Mouse (Mus musculus): ENCODE data around the gene BC049715.
A peak's percentile ranks its signal among the peaks of the same experiment; 100 is the strongest.
"Not testable (repeated sequence)": the region's sequence is repeated elsewhere in the genome, so short reads cannot be mapped to it uniquely, and the experiment has no call there.

The BC049715 gene

GRCm38 (mm10) chr6:136848971-136849370 is 21.5 kb downstream of the BC049715 start:
- no peak for DNase-seq (ENCODE audit: low read depth, low spot score)

- DNase-seq (ENCODE audit: low read depth, low spot score): no peak
Observed at GRCm38 (mm10) chr6:136850267-136850666, 22.8 kb downstream of the BC049715 start.

- no peak for DNase-seq (ENCODE audit: low read depth, low spot score)
Observed at GRCm38 (mm10) chr6:136852348-136852747, 24.9 kb downstream of the BC049715 start.

GRCm38 (mm10) chr6:136852762-136853161 is 25.3 kb downstream of the BC049715 start:
- DNase-seq (ENCODE audit: low read depth, low spot score): no peak

- no peak for DNase-seq (ENCODE audit: low read depth, low spot score)
Observed at GRCm38 (mm10) chr6:136854361-136854781, 26.9 kb downstream of the BC049715 start.

GRCm38 (mm10) chr6:136855183-136855582 is 27.8 kb downstream of the BC049715 start:
- no peak for DNase-seq (ENCODE audit: low read depth, low spot score)

GRCm38 (mm10) chr6:136856071-136856636 is 28.7 kb downstream of the BC049715 start:
- DNase-seq (ENCODE audit: low read depth, low spot score): no peak

- DNase-seq (ENCODE audit: low read depth, low spot score): no peak
Observed at GRCm38 (mm10) chr6:136857186-136857872, 29.9 kb downstream of the BC049715 start, which contains the start of gene Art4. TSS of gene Art4 (minus strand) at chr6:136857733.

- no peak for DNase-seq (ENCODE audit: low read depth, low spot score)
Observed at GRCm38 (mm10) chr6:136857873-136858260, 30.4 kb downstream of the BC049715 start.

- no peak for DNase-seq (ENCODE audit: low read depth, low spot score)
Observed at GRCm38 (mm10) chr6:136858420-136858819, 31.0 kb downstream of the BC049715 start.

- DNase-seq (ENCODE audit: low read depth, low spot score): peak; percentile 61
Observed at GRCm38 (mm10) chr6:136861020-136861419, 33.6 kb downstream of the BC049715 start.

- no peak for DNase-seq (ENCODE audit: low read depth, low spot score)
Observed at GRCm38 (mm10) chr6:136865360-136865759, 37.9 kb downstream of the BC049715 start.

GRCm38 (mm10) chr6:136866150-136866549 is 38.7 kb downstream of the BC049715 start:
- DNase-seq (ENCODE audit: low read depth, low spot score): no peak

- no peak for DNase-seq (ENCODE audit: low read depth, low spot score)
Observed at GRCm38 (mm10) chr6:136868921-136869320, 41.5 kb downstream of the BC049715 start.

GRCm38 (mm10) chr6:136874599-136874998 is 47.2 kb downstream of the BC049715 start:
- no peak for DNase-seq (ENCODE audit: low read depth, low spot score)

- no peak for DNase-seq (ENCODE audit: low read depth, low spot score)
Observed at GRCm38 (mm10) chr6:136875670-136876069, 48.2 kb downstream of the BC049715 start, which contains the start of gene Mgp. TSS of gene Mgp (minus strand) at chr6:136875823.

GRCm38 (mm10) chr6:136881678-136882077 is 54.3 kb downstream of the BC049715 start:
- DNase-seq (ENCODE audit: low read depth, low spot score): no peak

- no peak for DNase-seq (ENCODE audit: low read depth, low spot score)
Observed at GRCm38 (mm10) chr6:136883431-136883915, 56.0 kb downstream of the BC049715 start.

- no peak for DNase-seq (ENCODE audit: low read depth, low spot score)
Observed at GRCm38 (mm10) chr6:136883961-136884360, 56.5 kb downstream of the BC049715 start.

GRCm38 (mm10) chr6:136884766-136885165 is 57.3 kb downstream of the BC049715 start:
- DNase-seq (ENCODE audit: low read depth, low spot score): not testable (repeated sequence)

GRCm38 (mm10) chr6:136887854-136888253 is 60.4 kb downstream of the BC049715 start:
- no peak for DNase-seq (ENCODE audit: low read depth, low spot score)

GRCm38 (mm10) chr6:136889067-136889466 is 61.6 kb downstream of the BC049715 start:
- no peak for DNase-seq (ENCODE audit: low read depth, low spot score)

- DNase-seq (ENCODE audit: low read depth, low spot score): no peak
Observed at GRCm38 (mm10) chr6:136889554-136889953, 62.1 kb downstream of the BC049715 start.
